Mouse (Mus musculus): ENCODE measurements around the gene Nhlrc1. TPM values are rescaled to one million over a fixed set of nuclear protein-coding genes. Genes with fewer than 3 reads are reported as not detected.

Gene Nhlrc1
- polyA plus RNA-seq (2017; shearing (Covaris generic)) = under 1 TPM in 1 of 2 experiments, not detected in 1; 0.13 TPM

GRCm38 (mm10) chr13:47014334-47015194 lies at the start of gene Nhlrc1:
TSS of gene Nhlrc1 (minus strand) at chr13:47014850.
- peak; percentile 91 for ATAC-seq

GRCm38 (mm10) chr13:47063985-47064760 lies 49.5 kb upstream of the Nhlrc1 start:
- no peak for ATAC-seq

- ATAC-seq = no peak
Observed at GRCm38 (mm10) chr13:47062756-47063155, 48.1 kb upstream of the Nhlrc1 start.

GRCm38 (mm10) chr13:47056781-47057180 lies 42.1 kb upstream of the Nhlrc1 start:
- no peak for ATAC-seq

GRCm38 (mm10) chr13:47056126-47056525 lies 41.5 kb upstream of the Nhlrc1 start:
- no peak for ATAC-seq

GRCm38 (mm10) chr13:47053971-47054370 lies 39.3 kb upstream of the Nhlrc1 start:
- ATAC-seq = no peak

GRCm38 (mm10) chr13:47050009-47050408 lies 35.4 kb upstream of the Nhlrc1 start:
- ATAC-seq = no peak

- ATAC-seq = no peak
Observed at GRCm38 (mm10) chr13:47047996-47048395, 33.3 kb upstream of the Nhlrc1 start.

- ATAC-seq = no peak
Observed at GRCm38 (mm10) chr13:47044617-47044947, 29.9 kb upstream of the Nhlrc1 start, which contains the start of gene Tpmt. TSS of gene Tpmt (minus strand) at chr13:47044737.

- ATAC-seq = no peak
Observed at GRCm38 (mm10) chr13:47043833-47044616, 29.4 kb upstream of the Nhlrc1 start.

- ATAC-seq = peak; percentile 88
Observed at GRCm38 (mm10) chr13:47043030-47043680, 28.5 kb upstream of the Nhlrc1 start, which contains the start of gene Kdm1b. TSS of gene Kdm1b (plus strand) at chr13:47043499.

GRCm38 (mm10) chr13:47042024-47042633 lies 27.5 kb upstream of the Nhlrc1 start:
- no peak for ATAC-seq

- ATAC-seq = no peak
Observed at GRCm38 (mm10) chr13:47040061-47040460, 25.4 kb upstream of the Nhlrc1 start.

GRCm38 (mm10) chr13:47037946-47038345 lies 23.3 kb upstream of the Nhlrc1 start:
- ATAC-seq = no peak

- ATAC-seq = no peak
Observed at GRCm38 (mm10) chr13:47033602-47034001, 19.0 kb upstream of the Nhlrc1 start.

GRCm38 (mm10) chr13:47030376-47031107 lies 15.9 kb upstream of the Nhlrc1 start:
- peak; percentile 73 for ATAC-seq

- ATAC-seq = no peak
Observed at GRCm38 (mm10) chr13:47020798-47021197, 6.1 kb upstream of the Nhlrc1 start.

GRCm38 (mm10) chr13:47019774-47020173 lies 5.1 kb upstream of the Nhlrc1 start:
- no peak for ATAC-seq

- ATAC-seq = no peak
Observed at GRCm38 (mm10) chr13:47017259-47017658, 2.6 kb upstream of the Nhlrc1 start.

- no peak for ATAC-seq
Observed at GRCm38 (mm10) chr13:47015195-47015501, 498 bp upstream of the Nhlrc1 start.

GRCm38 (mm10) chr13:47013740-47014139 lies 910 bp downstream of the Nhlrc1 start:
- no peak for ATAC-seq
